Mouse (Mus musculus): ENCODE data around the gene Zfyve19. TPM values are rescaled to one million over a fixed set of nuclear protein-coding genes. Genes with fewer than 3 reads are reported as not detected.

The Zfyve19 gene
- total RNA-seq, 1 experiment from 2014 or later, result 46.1 TPM

GRCm38 (mm10) chr2:119189029-119189710 lies 19.2 kb upstream of the Zfyve19 start:
- ATAC-seq (ENCODE audit: extremely low read depth, insufficient number of reproducible peaks, low FRiP score, poor library complexity, severe bottlenecking), result peak; percentile 90

- no peak for ATAC-seq (ENCODE audit: extremely low read depth, insufficient number of reproducible peaks, low FRiP score, poor library complexity, severe bottlenecking)
These were observed 17.4 kb upstream of the Zfyve19 start for GRCm38 (mm10) chr2:119190969-119191368.

- no peak for ATAC-seq (ENCODE audit: extremely low read depth, insufficient number of reproducible peaks, low FRiP score, poor library complexity, severe bottlenecking)
These were observed 14.3 kb upstream of the Zfyve19 start for GRCm38 (mm10) chr2:119194140-119194539.

- ATAC-seq (ENCODE audit: extremely low read depth, insufficient number of reproducible peaks, low FRiP score, poor library complexity, severe bottlenecking), result no peak
These were observed 11.9 kb upstream of the Zfyve19 start for GRCm38 (mm10) chr2:119196316-119197108.

- ATAC-seq (ENCODE audit: extremely low read depth, insufficient number of reproducible peaks, low FRiP score, poor library complexity, severe bottlenecking), result no peak
These were observed 10.9 kb upstream of the Zfyve19 start for GRCm38 (mm10) chr2:119197493-119197892.

- ATAC-seq (ENCODE audit: extremely low read depth, insufficient number of reproducible peaks, low FRiP score, poor library complexity, severe bottlenecking), result no peak
These were observed 10.4 kb upstream of the Zfyve19 start for GRCm38 (mm10) chr2:119198049-119198448.

- ATAC-seq (ENCODE audit: extremely low read depth, insufficient number of reproducible peaks, low FRiP score, poor library complexity, severe bottlenecking), result no peak
These were observed 9.5 kb upstream of the Zfyve19 start for GRCm38 (mm10) chr2:119198934-119199333.

GRCm38 (mm10) chr2:119202914-119203453 lies 5.4 kb upstream of the Zfyve19 start:
- no peak for ATAC-seq (ENCODE audit: extremely low read depth, insufficient number of reproducible peaks, low FRiP score, poor library complexity, severe bottlenecking)

GRCm38 (mm10) chr2:119203871-119204460 lies 4.5 kb upstream of the Zfyve19 start:
- ATAC-seq (ENCODE audit: extremely low read depth, insufficient number of reproducible peaks, low FRiP score, poor library complexity, severe bottlenecking), result no peak

- ATAC-seq (ENCODE audit: extremely low read depth, insufficient number of reproducible peaks, low FRiP score, poor library complexity, severe bottlenecking), result no peak
These were observed 465 bp upstream of the Zfyve19 start for GRCm38 (mm10) chr2:119207961-119208343.

GRCm38 (mm10) chr2:119209176-119209507 lies 725 bp downstream of the Zfyve19 start:
- ATAC-seq (ENCODE audit: extremely low read depth, insufficient number of reproducible peaks, low FRiP score, poor library complexity, severe bottlenecking), result no peak

- no peak for ATAC-seq (ENCODE audit: extremely low read depth, insufficient number of reproducible peaks, low FRiP score, poor library complexity, severe bottlenecking)
These were observed 21.6 kb downstream of the Zfyve19 start, which contains the start of gene Ppp1r14d for GRCm38 (mm10) chr2:119229775-119230704. Gene Ppp1r14d (minus strand): TSS chr2:119229906.

GRCm38 (mm10) chr2:119236682-119237209 lies 28.3 kb downstream of the Zfyve19 start:
- no peak for ATAC-seq (ENCODE audit: extremely low read depth, insufficient number of reproducible peaks, low FRiP score, poor library complexity, severe bottlenecking)

GRCm38 (mm10) chr2:119237210-119237870 lies 28.9 kb downstream of the Zfyve19 start, which contains the start of gene Spint1:
Gene Spint1 (plus strand): TSS chr2:119237362.
- ATAC-seq (ENCODE audit: extremely low read depth, insufficient number of reproducible peaks, low FRiP score, poor library complexity, severe bottlenecking), result no peak

- ATAC-seq (ENCODE audit: extremely low read depth, insufficient number of reproducible peaks, low FRiP score, poor library complexity, severe bottlenecking), result no peak
These were observed 29.4 kb downstream of the Zfyve19 start for GRCm38 (mm10) chr2:119237871-119238220.

GRCm38 (mm10) chr2:119238671-119239070 lies 30.3 kb downstream of the Zfyve19 start:
- ATAC-seq (ENCODE audit: extremely low read depth, insufficient number of reproducible peaks, low FRiP score, poor library complexity, severe bottlenecking), result no peak

GRCm38 (mm10) chr2:119240075-119240818 lies 31.8 kb downstream of the Zfyve19 start:
- no peak for ATAC-seq (ENCODE audit: extremely low read depth, insufficient number of reproducible peaks, low FRiP score, poor library complexity, severe bottlenecking)

All from neutrophil, adult 5-6 weeks (primary cell).